Mouse (Mus musculus): ENCODE results near the gene Fancc.

The Fancc gene

DNA sequence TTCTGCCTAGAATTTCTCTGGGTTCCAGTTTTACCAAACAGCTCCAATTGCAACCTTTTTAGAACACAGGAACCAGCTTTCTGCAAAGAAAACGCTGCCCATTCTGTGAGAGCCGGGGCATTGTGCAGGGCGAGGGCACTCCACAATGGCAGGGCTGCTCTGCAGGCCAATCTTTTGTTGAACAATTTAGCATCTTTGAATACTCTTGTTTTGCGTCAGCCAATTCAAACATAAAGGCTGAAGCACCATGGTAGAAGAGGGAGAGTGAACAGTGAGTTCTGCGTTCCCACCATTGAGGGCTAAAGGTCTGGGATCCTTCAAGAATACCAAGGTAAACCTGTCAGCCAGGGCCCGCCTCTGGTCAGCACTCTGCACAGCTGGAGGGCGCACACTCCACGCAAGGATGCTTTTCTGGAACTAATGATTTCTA, 17.9 kb upstream of the Fancc start:
- no peak for DNase-seq

DNA sequence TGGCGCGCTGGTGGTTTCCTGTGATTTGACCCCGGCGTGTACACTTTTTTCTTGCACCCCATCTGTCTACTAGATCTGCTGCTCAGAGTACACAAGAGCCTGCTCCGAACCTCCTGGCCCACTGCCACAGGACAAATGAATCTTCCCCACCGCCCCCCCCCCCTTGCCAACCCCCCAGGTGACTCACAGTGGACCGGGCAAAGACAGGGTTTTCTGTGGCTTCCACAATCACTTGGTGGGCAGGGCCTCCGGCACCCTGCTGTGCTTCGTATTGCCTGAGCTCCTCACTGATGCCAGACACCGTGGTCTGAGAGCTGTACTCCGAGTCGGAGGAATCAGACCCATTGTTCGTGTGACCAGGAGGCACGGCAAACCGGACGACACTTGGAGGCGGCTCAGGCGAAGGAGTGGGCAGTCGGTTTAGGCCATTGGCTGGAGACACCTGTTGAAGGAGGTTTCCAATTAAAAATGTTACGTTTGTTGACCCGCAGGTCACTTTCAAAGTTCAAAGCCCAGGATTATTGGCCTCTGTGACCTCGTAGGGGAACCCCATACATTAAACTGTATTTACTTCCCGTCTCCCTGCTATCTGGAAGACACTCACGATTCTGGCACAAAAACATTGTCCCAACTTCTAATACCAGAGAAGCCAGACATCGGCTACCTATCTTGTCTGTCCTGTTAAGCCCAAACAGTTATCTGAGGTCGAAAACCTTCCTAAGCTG, 16.5 kb upstream of the Fancc start:
- DNase-seq, result no peak

DNA sequence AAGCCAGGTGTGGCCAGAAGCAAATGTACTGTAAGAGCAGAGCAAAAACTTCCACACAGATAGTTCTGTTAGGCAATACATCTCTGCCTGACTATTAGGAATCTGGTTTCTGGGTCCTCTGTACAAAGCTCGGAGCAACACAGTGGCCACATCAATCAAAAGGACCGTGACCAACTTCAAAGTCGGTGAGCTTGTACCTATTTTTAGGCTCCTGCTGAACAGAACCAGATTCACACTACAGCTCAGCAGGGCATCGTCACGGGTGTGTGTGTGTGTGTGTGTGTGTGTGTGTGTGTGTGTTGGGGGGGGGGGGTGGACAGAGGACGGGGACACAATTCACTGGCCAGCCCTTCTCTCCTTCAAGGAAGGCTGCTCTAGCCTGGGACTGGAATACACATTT, 15.3 kb upstream of the Fancc start:
- no peak for DNase-seq

DNA sequence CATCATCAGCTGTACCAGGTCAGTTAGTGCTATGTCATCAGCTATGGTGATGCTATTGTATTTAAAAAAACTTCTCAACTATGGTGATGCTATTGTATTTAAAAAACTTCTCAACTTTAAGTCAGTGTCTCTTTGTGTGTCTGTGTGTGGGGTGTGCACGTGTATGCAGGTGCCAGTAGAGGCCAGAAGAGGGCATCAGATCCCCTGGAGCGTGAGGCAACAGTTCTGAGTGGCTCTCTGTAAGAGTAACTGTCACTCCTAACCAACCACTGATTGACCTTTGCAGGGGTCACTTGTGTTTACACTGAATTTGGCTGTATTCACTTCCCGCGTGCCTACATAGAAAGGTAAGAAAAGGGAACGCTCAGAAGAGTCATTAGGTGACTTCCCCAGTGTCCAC, 10.7 kb upstream of the Fancc start:
- no peak for DNase-seq

DNA sequence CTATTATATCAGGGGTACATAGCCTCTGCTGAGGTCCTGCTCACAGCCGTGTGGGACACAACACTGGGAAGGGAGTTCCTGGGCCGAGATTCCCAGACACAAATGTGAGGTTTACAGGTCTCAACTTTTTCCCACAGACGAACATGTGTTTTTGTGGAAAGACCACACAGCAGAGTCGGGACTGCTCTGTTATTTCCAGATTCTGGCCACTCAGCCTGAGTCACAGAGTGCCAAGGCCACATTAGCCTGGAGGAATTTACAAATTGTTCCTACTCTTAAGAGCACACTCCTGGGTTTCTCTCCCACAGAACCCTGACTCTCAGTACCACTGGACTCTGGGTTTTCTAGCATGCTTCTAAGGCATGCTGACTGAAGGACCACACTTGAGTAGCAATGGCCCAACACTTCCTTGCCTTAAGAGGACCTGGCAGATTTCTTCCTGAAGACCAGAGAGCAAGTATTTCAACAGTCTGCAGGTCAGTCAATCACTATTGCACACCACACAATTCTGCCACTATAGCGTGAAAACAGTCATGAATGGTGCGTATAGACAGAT, 10.0 kb upstream of the Fancc start:
- no peak for DNase-seq

DNA sequence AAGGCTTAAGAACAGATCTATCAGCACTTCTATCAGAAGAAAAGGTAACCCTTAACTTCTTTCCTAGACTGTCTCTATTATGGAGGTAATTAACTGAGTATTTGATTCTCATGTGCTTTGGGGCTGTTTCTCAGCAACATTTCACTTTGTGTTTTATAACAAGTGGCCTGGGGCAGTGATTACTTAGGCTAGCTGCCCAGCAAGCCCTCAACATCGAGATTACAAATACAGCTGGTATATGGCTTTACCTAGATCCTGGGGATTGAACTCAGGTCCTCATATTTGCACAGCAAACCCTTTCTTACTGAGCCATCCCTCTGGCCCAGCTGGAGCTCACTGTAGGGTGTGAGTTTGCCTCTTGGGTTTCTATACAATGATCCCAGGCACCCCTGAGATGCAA, 9.3 kb upstream of the Fancc start:
- no peak for DNase-seq

DNA sequence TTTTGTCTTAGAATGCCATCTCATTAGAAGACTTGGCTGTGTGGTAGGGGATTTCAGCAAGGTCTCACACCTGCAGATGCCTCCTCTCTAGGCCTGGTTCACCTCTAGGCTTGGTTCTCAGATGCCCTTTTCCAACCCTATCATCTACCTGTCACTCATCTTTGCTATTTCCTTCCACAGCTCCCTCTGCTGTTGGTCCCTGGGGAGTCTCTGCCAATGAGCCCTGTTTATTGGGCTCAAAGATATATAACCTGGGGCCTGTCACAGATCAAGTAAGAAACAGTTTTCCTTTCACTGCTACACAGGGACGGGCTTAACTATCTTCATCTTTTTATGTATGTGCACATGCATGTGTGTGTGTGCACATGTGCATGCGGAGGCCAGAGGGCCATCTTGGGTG, 5.3 kb upstream of the Fancc start:
- DNase-seq, result no peak

DNA sequence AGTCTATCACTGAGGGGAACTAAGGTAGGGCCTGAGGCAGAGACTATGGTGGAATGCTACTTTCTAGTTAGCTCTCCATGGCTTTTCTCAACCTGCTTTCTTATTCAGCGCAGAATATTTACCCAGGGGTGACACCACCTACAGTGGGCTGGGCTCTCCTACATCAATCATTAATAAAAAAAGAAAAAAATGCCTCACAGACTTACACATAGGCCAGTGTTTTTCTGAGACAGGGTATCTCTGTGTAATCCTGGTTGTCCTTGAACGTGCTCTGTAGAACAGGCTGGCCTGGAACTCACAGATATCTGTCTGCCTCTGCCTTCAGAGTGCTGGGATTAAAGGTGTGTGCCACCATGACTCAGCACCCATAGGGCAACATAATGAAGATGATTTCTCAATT, 2.4 kb upstream of the Fancc start:
- no peak for DNase-seq

DNA sequence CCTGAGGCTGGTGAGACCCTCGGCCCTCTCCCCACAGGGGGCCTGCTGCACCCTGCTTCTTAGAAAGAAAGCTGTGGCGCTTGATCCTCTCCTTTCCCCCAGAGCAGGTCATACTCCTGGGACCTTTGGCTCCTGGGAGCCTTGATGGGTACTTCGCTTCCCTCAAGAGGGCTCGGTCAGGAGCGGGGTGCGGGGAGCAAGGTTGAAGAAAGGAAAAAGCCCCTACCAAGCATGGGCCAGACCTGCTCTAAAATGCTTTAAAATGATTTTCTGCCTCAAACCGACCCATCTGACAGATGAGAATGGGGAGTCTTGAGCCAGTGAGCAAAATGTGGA, 9.4 kb downstream of the Fancc start:
- peak; percentile 71 for DNase-seq

DNA sequence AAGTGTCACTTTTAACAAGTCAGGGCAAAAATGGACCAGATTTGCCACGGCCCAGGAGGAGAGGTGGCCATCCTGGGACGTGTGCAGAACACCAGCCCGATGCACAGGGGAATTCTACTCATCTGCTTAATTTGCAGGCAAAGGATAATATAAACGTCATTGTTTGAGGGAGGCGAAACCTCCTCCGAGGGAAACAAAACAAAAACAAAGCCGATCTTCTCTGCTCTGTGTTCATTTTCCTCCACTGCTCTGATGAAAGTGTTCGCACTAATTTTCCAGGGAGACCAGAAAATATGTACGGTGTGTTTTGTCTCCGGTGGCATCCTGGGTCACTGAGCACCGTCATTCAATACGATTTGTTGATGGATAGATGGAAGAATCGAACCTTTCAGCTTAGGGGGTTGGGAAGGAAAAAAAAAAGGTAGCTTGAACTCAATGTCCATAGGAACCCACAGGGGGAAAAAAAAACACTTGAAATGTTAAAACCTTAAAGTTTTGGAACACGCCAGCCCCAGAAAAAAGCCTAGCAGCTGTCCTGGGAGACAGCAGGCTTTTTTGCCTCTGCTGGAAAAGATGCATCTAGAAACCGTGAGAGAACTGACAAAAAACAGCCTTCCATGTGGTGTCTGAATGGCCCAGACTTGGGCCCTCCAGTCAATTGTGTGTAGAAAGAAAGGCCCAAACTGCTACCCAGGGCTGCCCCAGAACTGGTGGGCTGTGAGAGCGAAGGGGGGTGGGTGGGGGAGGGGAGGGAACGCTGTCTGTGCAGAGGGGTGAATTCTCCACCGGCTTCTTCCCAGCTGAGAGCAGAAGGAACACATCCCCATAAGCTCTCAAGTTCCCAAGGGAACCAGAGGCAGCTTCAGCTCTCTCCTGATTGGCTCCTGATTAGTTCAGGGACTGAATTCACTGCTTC, 10.0 kb downstream of the Fancc start:
- DNase-seq, result peak; percentile 30

DNA sequence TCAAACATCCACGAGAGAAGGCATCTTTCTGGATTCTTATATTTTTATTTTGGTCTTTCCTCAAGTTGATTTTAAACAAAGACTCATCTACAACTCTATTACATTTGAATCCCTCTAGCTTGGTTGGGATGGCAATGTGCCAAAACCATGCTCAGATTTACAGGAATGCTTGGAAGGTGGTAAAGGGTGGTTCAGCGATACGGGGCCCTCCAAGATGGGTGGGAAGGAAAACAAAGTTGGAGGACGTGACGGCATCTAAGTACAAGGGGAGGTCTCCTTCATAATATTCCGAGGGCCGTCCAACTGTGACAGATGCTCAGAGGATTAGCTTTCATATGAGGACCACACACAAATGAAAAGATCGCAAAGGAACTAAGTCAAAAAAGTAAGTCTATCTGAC, 21.7 kb downstream of the Fancc start:
- peak; percentile 58 for DNase-seq

DNA sequence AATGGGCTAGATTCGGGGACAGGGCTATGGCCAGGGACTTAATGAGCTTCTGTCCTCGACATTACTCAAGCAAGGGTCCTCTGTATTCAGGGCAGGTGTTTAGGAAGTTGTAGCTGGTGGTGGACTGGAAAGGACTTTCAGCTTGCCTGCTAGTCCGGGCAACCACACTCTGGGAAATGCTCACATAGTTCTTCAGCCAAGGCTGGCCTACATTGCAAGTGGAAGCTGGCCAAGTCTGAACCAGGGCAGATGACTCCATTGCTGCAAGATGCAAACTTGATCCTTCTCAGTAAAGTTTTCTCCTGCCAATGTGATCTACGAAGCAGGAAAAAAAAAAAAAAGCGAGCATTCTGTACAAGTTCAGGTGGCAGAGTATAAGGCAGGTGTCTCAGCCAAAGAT, 44.2 kb downstream of the Fancc start:
- peak; percentile 67 for DNase-seq

DNA sequence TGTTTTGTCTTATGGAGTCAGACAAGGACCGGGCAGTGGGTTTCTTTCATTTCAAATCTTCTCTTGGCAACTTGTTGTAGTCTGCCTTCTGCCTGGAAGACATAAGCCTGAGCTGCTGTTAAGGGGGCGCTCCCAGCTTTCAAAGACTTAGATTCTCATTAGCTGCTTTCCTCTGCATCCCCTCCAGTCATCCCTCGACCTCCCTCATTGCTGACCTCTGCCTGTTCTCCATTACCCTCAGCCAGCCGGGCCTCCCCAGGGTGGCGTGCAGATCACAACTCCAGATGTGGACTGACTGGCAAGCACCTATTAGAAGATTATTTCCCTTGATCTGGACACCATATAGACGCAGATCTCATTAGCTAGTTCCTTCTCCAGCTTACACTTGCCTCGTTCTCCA, 45.9 kb downstream of the Fancc start:
- DNase-seq, result peak; percentile 81

DNA sequence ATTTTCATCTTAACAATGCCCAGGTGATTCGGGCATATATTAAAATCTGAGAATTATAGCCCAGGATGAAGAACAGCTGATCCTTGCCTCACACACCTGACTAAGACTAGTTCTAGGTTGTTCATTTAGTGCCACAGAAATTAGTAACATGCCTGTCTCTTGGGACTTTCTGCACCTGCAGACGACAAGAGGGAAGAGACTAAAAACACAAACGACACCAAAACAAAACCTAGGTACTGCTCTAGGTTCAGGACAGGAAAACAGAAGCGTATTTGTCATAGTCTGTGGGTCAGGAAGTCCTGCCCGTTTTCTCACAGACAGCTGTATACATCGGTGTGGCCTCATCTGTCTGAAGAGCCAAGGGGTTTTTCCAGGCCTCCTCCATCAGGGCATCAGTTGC, 51.7 kb downstream of the Fancc start:
- DNase-seq, result peak; percentile 16

DNA sequence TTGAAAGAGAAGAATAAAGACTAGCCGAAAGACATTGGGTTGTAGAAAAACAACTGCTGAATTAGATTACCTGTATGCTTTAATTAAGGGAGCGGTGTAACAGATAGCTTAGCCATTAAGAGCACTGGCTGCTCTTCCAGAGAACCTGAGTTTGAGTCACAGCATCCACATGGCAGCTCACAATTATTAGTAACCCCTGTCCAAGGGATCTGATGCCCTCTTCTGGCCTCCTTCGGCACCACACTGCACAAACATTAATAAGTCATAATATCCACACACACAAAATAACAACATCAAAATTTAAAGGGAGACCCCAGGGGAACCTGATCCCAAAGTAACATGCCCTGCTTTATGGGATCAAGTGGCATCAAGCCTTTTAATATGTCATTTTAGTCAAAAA, 64.3 kb downstream of the Fancc start:
- peak; percentile 72 for DNase-seq

DNA sequence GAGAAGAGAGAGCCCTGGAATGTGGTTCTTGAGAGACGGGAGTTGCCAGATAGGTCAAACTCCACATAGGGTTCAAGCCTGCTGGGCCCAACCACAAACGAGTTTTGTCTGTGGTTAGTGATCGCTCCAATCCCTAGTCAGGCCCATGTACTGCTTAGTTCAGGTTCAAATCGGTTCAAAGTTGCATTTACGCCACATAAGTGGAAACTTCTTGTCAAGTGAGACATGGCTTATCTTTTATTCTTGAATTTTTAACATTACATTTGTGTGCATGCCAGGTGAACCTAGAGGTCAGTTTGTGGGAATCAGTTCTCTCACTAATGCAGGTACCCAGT, 65.3 kb downstream of the Fancc start:
- no peak for DNase-seq

DNA sequence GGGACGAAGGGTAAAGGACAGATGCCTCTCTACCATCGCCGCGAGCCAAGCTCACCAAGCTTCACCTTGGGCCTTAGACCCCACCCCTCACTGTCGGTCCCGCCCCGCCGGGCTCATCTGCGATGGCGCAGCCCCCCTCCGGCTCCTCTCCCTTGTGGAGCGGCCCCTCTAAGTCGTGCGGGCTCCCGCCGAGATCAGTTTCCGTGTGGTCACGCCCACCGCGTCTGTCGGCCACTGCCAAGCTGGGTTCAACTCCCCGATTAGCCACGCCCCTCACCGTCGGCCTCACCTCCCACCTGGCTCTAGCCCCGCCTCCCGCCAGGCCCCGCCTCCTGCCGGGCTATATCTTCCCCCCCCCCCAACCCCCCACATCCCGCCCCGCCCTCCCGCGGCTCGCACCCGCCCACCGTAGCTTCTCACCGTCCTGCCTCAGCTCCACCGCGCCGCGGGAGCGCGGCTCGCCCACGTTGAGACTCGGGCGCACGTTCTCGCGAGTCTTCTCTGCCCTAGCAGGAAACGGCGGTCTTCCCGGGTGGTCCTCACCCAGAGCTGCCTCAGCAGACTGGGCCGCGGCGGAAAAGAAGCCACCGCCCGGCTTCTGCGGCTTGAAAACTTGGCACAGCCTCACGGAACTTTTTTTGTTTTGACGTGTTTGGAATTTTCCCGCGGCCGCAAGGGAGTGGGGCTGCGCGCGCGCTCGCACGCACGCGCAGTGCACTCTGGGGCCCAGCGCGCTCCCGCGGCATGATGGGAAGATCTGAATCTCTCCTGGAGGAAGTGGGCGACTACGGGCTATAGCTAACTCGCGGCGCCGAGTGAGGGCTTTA, 65.8 kb downstream of the Fancc start:
- peak; percentile 99 for DNase-seq

DNA sequence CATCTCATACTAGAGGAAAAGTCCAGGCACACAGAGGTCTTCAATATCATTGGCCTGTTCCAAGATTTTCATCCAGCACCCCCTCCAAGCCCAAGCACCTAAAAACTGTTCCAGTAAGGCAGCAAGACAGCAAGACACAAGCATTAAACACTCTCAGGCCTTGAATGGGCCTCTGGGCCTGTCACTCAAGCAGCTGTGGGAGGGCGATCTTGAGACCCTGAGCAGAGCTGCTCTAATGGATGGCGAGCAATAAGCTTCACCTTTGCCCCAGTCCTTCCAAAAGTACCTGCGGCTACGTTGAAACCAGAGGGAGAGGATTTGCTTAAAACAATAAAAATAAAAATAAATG, 66.4 kb downstream of the Fancc start:
- no peak for DNase-seq

DNA sequence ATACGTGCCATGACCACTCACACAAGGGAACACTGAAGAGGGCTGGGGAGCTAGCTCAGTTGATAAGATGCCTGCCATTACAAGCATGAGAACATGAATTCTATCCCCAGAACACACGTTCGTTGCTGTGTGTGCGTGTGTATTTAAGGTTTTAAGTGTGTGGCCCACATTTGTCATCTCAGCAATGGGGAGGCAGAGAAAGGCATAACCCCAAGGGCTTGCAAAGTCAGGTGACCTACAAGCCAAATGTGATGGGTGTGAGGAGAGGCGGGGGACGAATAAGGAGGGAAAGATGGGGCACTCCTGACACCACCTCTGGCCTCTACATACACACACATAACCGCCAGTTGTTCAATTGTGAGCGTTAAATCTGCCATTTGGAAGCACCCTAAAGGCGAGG, 66.9 kb downstream of the Fancc start:
- no peak for DNase-seq

DNA sequence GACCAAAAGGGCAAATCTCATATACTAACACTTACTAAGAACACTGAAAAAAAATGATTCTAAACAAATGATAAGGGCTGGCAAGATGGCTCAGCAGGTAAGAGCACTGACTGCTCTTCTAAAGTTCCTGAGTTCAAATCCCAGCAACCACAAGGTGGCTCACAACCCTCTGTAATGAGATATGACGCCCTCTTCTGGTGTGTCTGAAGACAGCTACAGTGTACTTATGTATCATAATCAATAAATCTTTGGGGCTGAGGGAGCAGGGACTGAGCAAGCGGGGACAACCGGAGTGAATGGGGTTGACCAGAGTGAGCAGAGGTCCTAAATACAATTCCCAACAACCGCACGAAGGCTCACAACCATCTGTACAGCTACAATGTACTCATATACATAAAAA, 68.9 kb downstream of the Fancc start:
- DNase-seq, result peak; percentile 54

DNA sequence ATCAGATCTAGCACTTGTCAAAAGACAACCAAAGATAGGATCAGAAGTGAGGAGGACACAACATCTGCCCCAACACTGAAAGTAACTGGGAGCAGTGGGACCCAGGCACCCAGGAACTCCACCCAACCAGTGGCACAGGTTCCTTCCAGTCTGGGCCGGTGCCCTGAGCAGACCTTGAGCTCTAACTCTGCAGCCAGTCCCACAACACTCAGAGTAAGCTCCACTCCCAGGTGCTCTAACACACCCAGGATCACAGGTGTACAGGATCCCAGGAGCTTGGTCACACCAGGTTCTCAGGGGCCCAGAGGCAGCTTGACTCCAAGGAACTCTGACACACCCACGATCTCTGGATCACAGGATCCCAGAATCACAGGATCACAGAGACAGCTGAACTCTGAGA, 74.0 kb downstream of the Fancc start:
- DNase-seq, result no peak

DNA sequence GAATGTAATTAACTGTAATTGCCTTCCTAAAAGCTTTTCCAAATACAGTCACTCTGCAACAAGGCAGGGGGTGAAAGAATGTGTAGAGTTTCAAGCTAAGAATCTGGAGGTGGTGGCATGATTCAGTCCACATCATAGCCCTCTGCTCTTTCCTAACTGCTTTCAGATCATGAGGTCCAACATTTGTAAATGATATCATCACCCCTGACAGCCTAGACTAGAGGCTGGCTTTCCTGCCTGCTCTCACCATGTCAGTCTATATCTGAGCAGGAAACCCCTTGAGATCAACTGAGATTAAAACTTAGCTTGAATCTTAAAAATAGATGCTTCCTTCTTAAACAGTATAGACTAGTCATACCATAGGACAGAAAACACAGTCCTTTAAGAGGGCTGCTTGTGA, 75.9 kb downstream of the Fancc start:
- DNase-seq, result no peak

DNA sequence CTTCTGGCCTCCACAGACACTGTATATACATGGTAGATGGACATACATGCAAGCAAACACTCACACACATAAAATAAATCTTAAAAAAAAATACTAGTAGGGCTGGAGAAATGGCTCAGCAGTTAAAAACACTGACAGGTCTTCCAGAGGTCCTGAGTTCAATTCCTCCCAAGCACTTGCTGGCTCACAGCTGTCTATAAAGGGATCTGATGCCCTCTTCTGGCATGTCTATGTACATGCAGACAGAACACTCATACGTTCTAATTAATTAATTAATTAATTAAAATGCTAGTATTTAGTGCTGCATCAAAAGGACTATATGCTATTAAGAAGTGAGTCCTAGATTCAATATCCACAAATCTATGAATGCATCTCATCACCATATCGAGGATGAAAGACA, 78.9 kb downstream of the Fancc start:
- no peak for DNase-seq

DNA sequence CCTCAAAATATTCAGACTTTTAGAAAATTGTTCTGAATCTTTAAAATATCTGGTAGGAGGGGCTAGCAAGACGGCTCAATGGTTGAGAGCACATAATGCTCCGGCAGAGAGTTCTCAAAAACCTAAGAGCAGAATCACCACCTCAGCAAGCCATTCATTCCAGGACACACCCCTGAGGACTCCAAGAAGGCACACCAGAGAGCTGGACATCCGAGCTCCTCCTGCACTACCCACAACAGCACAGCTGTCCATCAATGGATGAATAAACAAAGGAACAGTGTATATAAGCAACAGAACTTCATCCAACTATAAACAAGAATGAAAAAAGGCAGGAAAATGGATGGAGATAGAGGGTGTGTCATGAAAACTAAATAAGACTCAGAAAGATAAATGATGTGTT, 80.3 kb downstream of the Fancc start:
- no peak for DNase-seq

Data from heart, adult 11 months (tissue).